Mouse (Mus musculus) heart, postnatal 36 days (tissue): ENCODE results near the gene Proser2. TPM values are rescaled to one million over a fixed set of nuclear protein-coding genes. Genes with fewer than 3 reads are reported as not detected.
"Not testable (repeated sequence)": the region's sequence is repeated elsewhere in the genome, so short reads cannot be mapped to it uniquely, and the experiment has no call there.

ENCODE experiments used
- DNase-seq, 2 experiments: peaks; one replicate each; pipeline ENCODE4 v3.0.0; 2021 to 2022
- intact Hi-C: fragments of 180-260 bp; cut with DNase I; formaldehyde crosslinking; loops from one replicate; pipeline ENCODE4 v1.15.1; 2025
- total RNA-seq, 2 experiments: library from RNA; stranded (reverse); gene quantifications; 2 replicates each; pipeline ENCODE4 v1.2.3; 2021

The Proser2 gene
- total RNA-seq, 2 experiments from 2014 or later, result 12.0 to 21.3 TPM

DNA sequence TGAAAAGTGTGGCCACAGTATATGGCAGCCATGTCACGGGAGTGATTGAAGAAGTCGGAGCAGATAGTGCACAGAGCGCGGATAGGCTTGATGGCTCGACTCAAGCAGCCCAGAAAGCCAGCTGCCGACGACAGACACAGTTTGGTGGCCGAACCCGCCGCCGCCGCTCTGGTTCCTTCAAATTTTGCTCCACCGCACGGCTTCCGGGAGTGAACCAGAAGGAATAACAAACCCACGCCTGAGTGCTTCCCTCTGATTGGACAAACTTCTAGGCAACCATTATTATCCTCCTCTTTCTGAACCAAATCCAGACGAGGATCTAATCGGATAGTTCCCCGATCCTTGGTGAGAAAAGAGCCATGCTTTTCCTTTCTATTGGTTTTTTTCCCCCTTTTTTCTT, 3.9 kb upstream of the Proser2 start:
- no peak for DNase-seq
- intact Hi-C loops, result no loop called here

DNA sequence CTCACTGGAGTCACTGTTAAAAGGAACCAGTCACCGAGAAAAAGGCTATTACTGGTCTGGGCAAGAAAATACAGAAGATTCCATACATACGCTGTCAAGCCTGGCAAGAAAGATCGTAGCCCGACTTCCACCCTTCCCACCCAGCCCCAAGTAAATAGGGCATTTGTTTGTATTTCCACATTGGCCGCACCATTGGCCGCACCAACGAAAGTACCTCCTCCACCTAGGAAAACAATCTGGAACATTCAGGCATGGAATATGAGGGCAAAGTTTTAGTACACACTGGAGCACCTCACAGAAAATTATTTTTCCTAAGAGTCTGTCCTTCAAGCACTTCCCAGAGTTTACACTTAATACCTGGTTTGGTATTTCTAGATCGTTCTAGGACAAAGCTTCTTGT, 1.1 kb downstream of the Proser2 start:
- intact Hi-C loops, result no loop called here
- DNase-seq, result no peak

DNA sequence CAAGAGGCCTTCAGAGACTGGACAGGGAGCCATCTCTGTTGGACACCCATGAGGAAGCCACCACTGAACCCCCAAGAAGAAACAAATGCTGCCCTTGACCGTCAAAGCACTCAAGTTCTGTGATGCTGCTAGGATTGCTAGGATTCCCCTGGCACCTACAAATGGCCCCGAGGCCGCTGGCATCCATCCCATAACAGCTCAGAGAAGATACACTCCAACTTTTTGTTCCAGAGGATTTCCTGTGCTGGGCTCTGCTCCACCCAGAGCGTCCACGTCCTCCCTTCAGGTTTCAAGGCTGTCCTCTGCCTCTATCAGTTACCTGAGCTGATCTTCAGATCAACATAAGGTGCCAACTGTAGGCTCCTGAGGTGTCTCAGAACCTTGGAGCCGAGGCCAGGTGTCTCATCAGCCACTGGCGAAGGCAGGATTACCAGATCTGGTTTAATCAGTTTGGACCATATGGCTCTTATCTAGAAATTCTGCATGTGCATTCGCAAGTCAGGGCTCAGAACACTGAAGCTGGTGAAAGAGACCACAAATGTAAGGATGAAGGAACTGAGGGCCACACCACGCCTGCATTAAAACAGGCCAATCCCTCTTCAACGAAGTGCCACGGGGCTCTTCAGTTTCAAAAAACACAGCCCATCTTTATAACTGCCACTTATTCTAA, 1.7 kb downstream of the Proser2 start:
- DNase-seq, result peak; percentile 9 to 26
- intact Hi-C loops, result no loop called here

DNA sequence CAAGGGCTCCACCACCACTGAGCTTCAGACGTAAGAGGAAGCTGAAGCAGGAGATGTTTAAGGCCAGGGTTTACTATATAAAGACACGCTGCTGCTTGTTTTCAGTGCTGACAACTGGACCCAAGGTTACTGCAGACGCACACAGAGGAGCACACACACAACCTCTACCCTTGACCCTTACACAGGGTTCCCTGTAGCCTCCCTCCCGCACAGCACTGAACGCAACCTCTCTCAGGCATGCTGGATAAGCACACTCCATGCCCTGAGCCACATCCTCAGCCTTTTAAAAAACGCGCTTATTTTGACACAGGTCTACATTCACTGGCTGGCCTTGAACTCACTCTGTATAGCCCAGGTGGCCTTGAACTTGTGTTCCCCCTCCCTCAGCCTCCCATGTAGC, 7.0 kb downstream of the Proser2 start:
- intact Hi-C loops, result no loop called here
- DNase-seq, result no peak

DNA sequence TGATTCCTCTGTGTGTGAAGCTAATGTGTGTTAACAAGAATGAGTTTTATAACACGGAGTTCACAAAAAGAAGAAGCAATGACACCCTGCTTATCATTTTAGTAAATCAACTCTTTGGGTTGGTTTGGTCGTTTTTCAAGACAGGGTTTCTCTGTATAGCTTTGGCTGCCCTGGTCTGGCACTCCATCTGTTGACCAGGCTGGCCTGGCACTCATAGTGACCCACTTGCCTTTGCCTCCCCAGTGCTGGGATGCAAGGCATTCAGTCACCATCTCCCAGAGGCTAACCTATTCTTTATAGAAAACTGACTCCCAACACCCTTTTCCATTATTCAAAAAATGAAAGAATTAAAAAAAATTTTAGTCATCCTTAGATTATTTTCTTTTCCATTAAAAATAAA, 8.9 kb downstream of the Proser2 start:
- intact Hi-C loops, result no loop called here
- DNase-seq, result no peak

DNA sequence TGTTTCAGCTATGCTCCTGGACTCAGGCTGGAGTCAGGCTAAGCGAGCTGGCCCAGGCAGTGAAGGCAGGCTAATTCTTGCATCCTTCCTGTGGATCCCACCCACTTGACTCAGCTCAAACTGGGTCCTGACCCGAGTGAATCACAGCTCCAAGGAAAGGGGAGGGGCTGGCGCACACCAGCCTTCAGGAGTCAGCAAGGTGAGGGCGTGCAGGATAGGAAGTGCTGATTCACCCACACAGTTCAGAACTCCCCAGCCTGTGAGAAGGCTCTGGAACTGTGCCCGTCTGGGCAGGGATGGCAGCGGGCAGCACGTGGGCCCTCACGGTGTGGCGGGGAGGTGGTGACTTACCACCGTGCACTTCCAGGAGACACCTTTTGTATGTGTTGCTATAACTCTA, 11.8 kb downstream of the Proser2 start:
- intact Hi-C loops, result no loop called here
- peak; percentile 50 to 66 for DNase-seq

DNA sequence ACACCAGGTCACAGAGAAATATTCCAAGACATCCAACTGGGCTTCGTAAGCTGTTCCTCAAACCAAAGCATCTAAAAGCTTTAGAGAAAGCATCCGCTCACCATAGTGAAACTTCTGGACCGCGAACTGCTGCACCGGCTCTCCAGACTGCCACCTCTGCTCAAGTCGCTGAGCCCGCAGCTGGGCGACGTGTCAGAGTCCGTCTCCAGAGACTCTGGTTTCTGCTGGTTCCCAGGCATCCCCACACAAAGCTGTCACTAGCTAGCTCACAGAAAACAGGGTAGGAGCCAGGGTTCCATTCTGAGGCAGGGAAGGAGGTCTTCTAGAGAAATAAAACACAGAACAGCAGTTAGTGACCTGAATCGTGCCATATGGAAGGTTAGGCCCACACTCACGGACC, 16.2 kb downstream of the Proser2 start:
- no peak for DNase-seq
- intact Hi-C loops, result no loop called here

DNA sequence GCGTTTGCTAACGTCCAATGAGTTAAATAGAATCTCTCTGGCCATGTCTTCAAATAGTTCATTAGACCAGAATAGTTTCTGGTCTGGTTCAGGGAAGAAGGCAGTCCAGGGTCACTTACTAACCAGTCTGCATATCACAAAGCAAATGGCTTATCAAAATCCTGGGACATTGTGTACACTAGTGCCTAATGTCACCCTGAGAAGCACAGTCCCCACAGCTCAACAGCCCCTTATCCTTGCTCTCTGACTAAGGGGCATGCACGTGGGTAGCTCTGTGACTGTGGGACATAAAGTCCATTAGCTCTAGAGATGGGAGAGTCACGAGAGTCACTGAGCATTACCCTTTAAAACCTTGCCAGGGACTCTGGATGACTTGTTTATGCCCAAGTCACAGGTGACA, 17.4 kb downstream of the Proser2 start:
- intact Hi-C loops, result no loop called here
- no peak for DNase-seq

DNA sequence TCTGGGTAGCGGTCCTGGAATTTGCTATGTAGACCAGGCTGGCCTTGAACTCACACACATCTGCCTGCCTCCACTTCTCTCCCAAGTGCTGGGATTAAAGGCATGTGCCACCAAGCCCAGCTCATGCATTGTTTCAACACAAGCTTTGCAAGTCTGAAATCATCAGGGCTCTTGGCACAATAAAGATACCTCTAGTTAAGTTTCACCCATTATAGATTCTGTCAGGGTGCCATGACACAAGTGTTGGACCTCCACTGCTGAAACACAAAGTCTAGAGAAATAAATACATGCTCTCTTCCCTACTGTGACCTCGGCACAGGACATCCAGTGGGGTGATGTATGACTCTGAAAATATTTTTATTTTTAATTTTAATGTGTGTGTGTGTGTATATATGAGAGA, 24.6 kb downstream of the Proser2 start:
- intact Hi-C loops, result no loop called here
- no peak for DNase-seq

DNA sequence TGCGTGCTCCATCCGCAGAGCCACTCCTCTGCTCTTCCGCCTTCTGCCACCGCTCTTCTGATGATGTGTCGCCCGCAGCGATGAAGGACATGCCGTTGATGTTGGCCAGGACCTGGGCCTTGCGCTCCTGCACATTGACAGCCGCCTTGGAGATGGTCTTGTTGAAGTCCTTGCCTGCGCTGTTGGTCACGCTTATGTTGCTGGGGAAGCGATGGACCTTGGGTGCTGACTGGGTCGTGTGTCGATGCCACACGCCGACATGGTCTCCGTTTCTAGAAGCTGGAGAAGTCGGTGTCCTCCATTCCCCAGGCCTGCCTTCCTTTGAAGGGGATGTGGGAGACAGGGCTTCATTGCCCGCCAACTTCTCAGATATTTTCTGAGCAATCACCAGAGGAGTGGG, 29.3 kb downstream of the Proser2 start:
- intact Hi-C loops, result no loop called here
- no peak for DNase-seq

DNA sequence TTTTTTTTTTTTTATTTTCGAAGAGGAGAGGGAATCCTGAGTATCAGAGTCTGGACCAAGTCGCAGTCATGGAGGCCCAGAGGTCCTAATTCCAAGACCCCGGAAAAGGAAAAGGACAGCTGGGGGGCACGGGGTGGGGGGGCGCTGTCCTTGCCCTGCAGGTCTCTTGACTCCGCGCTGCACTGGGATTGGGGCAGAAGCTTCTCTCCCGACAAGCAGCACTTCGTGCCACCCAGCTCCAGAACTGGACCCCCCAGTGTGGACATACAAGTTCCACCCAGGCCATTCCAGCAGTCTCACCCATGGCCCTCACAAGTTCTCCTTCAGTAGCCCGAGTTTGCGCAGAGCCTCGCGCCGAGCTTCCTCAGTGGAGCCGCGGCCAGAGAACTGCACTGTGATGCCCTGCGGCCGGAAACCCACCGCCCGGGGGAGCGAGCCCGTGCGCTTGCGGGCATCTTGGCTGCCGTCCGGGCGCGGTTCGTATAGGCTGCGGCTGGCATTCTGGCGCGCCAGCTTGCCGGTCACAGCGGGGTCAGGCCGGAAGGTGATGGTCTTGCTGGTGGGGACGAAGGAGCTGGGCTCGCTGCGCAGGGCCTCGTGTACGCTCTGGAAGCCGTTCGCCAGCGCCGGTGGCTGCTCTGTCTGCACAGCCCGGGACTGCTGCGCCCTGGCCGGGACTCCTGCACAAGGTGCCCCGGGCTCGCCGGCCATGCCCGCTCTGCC, 29.8 kb downstream of the Proser2 start:
- intact Hi-C loops, result no loop called here
- DNase-seq, result peak; percentile 30 to 34

DNA sequence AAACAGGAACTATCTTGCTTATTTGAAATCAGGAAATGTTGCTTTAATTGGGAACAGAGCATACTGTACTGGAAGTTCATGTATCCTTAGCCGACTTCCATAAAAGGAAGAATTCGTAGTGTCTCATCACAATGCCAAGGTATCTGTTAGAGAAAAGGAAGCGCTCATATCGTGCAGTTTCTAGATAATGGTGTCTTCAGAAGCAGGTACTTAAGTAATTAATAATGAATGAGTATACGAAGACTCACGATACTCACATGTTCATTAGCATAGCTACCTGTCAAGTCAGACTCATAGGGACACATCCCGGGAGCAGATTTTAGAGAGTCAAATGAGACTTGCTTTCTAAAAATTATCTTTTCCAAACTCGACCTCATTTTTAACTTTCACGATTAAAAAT, 30.6 kb downstream of the Proser2 start:
- intact Hi-C loops, result no loop called here
- DNase-seq, result no peak

DNA sequence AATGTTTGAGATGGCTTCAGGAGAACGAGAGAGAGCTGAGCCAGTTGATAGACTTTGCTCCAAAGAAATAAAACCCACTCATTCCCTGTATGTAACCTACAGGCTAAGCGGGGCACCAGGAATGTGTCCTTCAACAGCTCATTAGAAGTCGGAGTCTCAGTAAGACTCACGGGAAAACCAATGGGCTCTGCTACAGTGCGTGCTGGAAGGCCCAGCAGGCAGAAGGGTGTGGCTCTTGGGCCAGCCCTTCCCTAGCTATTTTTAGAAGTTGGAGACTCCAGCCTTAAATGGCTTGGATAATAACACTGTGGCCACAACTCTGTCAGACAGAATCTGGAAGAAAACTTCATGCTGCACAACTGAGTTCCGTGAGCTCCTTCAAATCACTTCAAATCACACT, 31.1 kb downstream of the Proser2 start:
- intact Hi-C loops, result no loop called here

DNA sequence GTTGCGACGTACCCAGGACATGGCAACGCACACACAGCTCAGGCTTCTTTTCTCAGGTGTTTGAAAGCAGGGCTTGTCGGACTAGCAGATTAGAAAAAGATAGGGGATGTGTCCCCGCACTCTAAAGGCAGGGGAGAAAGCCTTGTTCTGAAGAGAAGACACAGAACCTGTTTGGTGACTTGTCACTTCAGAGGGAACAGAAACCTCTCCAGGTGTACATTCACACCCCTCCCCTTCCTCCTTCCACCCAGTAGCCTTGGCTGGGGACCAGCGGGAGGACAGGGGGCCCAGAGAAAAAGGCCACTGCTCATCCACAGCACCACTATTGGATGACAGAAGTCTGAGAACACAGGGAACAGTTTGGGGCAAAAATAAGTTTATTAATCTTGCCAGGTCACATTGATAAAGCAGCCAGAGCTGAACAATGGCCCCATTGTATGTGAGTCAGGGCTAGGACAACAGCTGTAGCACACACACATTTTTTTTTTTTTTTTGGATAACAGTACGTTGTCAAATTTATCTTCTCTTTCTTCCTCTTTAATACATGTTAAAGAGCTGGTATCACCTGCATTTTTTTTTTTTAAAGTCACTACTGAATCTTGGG, 32.8 kb downstream of the Proser2 start:
- no peak for DNase-seq
- intact Hi-C loops, result no loop called here

More for the DNA sequence above, 31.1 kb downstream of the Proser2 start:
- peak; percentile 27 to 46 for DNase-seq

DNA sequence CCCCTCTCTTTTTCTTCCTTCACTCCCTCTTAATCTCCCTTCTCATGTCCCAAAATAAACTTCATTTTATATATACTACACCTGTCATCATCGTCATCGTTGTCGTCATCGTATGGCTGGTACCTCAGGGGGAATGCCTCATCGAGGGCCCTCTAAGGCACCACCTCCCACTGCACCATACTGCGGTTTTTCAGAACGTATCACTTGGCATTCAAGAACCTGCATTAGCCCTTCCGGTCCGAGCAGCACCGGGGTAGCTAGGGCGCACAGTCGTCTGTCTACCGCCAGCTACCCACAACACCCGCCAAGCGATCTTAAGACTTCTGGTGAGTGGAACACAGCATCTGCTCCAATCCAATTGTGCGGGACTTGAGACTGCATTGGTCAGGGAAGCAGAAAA, 40.1 kb downstream of the Proser2 start:
- intact Hi-C loops, DNase-seq: not testable (repeated sequence)

DNA sequence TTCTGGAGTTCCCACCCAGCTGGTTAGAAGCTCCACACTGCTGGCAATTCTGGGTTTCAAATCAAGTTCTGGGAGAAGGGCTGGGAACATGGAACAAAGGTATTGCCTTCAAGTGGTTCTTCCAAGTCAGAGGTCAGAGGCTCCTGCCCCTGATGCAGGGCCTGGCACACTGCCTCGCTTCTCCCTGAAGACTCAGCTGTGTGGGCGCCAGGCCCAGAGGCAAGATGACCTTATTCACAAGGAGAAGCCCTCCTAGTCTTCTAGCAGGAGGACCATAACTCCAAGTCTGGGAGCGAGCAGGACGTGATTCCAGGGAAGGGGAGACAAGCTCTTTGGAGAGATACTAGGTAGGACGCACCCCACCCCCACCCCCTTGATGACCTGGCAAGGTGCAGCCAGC, 42.9 kb downstream of the Proser2 start:
- intact Hi-C loops, result no loop called here
- DNase-seq, result no peak

DNA sequence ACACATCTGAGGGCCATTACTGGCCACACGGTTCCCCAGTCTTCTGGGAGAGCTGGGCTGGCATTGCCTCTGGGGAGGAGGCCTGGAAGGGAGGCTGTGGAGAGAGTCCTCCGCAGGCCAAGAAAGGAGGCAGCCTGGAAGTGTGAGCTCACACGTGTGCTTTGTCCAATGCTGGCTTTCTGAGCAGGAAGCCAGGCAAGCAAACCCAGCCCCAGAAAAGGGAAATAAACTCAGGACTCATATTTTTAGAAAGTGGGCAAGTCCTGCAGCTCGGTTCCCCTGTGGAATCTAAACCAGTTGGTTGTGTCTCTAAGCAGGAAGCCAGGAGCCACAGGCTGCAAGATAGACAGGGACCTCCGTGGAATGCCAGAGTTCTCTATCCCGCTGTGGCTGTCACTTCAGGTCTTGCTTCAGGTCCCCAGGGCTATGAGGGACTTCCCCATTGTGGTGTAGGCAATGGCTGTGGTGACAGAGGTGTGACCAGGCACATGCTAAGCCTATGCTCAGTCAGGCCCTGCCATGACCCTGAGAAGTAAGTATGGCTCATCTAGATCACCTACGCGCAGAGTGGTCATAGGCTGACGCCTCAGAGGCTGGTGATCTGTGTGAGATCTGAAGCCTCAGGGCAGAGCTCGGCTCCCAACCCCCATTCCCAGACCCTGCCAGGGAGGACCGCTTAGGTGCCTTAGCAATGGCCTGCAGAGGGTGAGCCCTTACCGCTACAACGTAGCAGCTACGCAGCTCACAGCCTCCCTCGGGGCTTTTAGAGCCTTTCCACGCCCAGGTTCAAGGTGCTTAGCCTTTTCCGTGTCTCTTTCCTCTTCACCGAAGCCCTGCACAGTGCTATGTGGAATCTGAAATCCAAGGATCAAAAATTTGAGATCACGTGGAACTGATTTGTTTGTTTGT, 44.1 kb downstream of the Proser2 start:
- intact Hi-C loops, result no loop called here
- DNase-seq, result no peak

DNA sequence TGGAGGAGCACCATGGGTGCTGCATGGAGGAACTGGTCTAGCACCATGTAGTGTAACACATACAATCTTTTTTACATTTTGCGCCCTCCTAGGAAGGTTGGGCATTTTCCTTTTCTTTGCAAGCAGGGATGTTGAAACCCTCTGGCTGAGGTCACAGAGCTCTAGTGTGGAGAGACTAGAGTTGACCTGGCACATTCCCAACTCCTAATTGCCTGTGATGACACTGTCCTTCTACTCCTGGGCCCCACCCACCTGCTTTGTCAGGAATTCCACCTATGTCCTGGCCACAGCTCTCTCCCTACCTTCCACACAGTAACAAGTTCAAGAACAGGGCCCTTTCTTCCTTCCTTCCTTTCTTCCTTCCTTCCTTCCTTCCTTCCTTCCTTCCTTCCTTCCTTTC, 46.3 kb downstream of the Proser2 start:
- DNase-seq, result no peak
- intact Hi-C loops, result no loop called here

DNA sequence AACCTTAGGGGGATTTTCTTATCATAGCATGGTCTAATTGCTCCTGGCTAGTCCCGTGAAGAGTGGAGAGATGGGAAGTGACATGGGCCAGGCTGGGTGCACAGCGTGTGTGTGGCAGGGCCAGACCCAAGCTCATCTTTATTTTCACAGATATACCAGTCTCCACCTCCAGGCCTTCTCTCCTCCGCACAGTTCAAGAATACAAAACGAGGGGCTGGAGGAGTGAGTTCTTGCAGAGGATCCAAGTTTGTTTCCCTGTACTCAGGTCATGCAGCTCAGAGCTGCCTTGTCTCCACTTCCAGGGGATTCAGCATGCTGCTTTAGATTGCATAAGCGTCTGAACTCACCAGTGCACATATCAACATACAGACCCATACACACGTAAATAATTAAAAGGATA, 47.4 kb downstream of the Proser2 start:
- intact Hi-C loops, result no loop called here
- DNase-seq, result no peak

DNA sequence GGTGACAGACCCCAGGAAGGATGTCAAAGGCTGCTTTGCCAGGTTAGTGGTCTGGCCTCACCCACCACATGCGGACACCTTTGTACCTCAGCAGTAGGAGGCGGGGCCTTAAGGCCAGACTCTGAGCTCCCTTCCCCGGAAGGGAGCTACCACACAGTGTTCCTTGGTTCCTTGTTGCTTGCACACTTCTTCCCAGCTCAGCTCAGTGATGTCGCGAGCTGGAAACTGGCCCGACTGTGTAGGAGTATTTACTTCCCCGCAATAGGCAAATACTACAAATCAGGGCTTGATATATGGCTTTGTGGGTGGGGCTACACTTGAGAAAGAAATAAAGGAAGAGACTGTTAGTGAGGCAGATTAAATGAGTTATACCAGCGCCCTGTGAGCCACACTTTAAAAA, 48.9 kb downstream of the Proser2 start:
- no peak for DNase-seq
- intact Hi-C loops, result no loop called here

DNA sequence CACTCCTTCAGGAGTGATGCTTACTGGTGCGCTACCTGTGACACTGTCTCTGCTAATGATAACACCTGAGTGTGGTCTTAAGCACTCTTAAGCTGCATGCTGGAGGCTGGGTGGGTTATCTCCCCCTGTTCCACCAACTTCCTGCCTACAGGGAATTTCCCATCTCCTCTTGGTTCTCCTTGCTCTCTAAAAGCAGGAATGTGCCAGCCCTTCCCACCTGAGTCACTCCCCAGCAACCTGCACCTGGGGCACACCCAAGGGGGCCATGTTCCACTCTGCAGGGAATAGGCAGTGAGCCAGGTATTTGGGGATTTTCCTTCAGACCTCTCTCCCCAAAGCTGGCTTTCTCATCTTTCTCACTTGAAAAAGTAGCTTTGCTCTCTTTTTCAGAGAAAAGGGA, 50.0 kb downstream of the Proser2 start:
- no peak for DNase-seq

More for the DNA sequence above, 50.0 kb downstream of the Proser2 start:
- intact Hi-C loops, result no loop called here
